Mouse (Mus musculus) hindbrain, postnatal 0 days (tissue): ENCODE data around the gene Pdzk1ip1. TPM values are rescaled to one million over a fixed set of nuclear protein-coding genes. Genes with fewer than 3 reads are reported as not detected.

Experiments
- ATAC-seq: fragments of 200-750 bp; cut with Nextera tagmentation; 2 replicates; pipeline ENCODE4 v1.8.0; 2017; ENCODE audit warnings: mild to moderate bottlenecking, moderate TSS enrichment, moderate library complexity
- DNase-seq: peaks from one replicate; pipeline ENCODE4 v3.0.0-alpha.2; 2015; ENCODE audit warnings: low spot score
- H3K27ac ChIP-seq: fragments of 300-500 bp; sonication (generic); 2 replicates; pipeline ENCODE4 v1.5.1; 2014; ENCODE audit warnings: mild to moderate bottlenecking
- H3K27me3 ChIP-seq: fragments of 300-500 bp; sonication (generic); 2 replicates; pipeline ENCODE4 v1.6.1; 2014; ENCODE audit warnings: low read length, mixed read lengths; ENCODE audit not compliant: insufficient read depth
- H3K36me3 ChIP-seq: fragments of 300-500 bp; sonication (generic); 2 replicates; pipeline ENCODE4 v1.6.1; 2014; ENCODE audit warnings: low read length, mixed read lengths; ENCODE audit not compliant: insufficient read depth
- H3K4me1 ChIP-seq: fragments of 300-500 bp; sonication (generic); 2 replicates; pipeline ENCODE4 v1.6.1; 2014; ENCODE audit warnings: antibody characterized with exemption, low read length, mixed read lengths; ENCODE audit not compliant: insufficient read depth
- H3K4me2 ChIP-seq: fragments of 300-500 bp; sonication (generic); 2 replicates; pipeline ENCODE4 v1.6.1; 2014; ENCODE audit warnings: low read depth, mild to moderate bottlenecking, low read length, moderate library complexity, mixed read lengths
- H3K4me3 ChIP-seq: fragments of 300-500 bp; sonication (generic); 2 replicates; pipeline ENCODE4 v1.5.1; 2014; ENCODE audit warnings: low read length
- H3K9ac ChIP-seq: fragments of 300-500 bp; sonication (generic); replicated peaks from 2 replicates; pipeline ENCODE4 v1.6.1; 2014; ENCODE audit warnings: mild to moderate bottlenecking, low read length, moderate library complexity, mixed read lengths
- H3K9me3 ChIP-seq: fragments of 300-500 bp; sonication (generic); 2 replicates; pipeline ENCODE4 v1.6.1; 2016; ENCODE audit warnings: low read length, mixed read lengths
- CTCF ChIP-seq: IDR thresholded peaks from 2 replicates; pipeline ENCODE4 v1.5.1; 2016; ENCODE audit warnings: antibody characterized with exemption, control low read depth, low read depth
- WGBS: fragments of 180-500 bp; shearing (Covaris S2); extraction: QIAGEN DNeasy Blood & Tissue Kit; methylation state at CpG from one replicate; pipeline ENCODE4 v1.1.7; 2014; 5-methylcytosine and 5-hydroxymethylcytosine counted together
- polyA plus RNA-seq: library from polyadenylated mRNA; unstranded; fragments of >200 nt; fragmentation: Nextera tagmentation; extraction: Ambion mirVana; gene quantifications from 2 replicates; pipeline ENCODE4 v1.2.1, GENCODE M21; 2015
- total RNA-seq: library from RNA; depleted of rRNA; stranded (reverse); fragments of >200 nt; gene quantifications from 2 replicates; pipeline ENCODE4 v1.2.3, GENCODE M21; 2014

Pdzk1ip1 gene
- total and polyA plus RNA-seq, 2 experiments from 2014 or later: 0.58 to 4.2 TPM

- DNase-seq (peak; percentile 72), ATAC-seq (peak; percentile 24)
- H3K27me3 ChIP-seq: peaks cover 12% of the 10 kb centered on the region
- peak; percentile 97 for TF ChIP-seq CTCF
- no peaks in the 10 kb centered on the region for H3K36me3 ChIP-seq
- no peak overlapping the region for H3K4me3 ChIP-seq
- H3K9me3 ChIP-seq: no peaks in the 10 kb centered on the region
- H3K27ac ChIP-seq: no peak overlapping the region
- no peak overlapping the region for H3K9ac ChIP-seq
- H3K4me1 ChIP-seq: no peaks in the 10 kb centered on the region
- WGBS: 26% methylated on average over 6 of the region's 6 CpGs
- no peak overlapping the region for H3K4me2 ChIP-seq
Observed at GRCm38 (mm10) chr4:115085522-115086095, 2.9 kb upstream of the Pdzk1ip1 start.

DNA sequence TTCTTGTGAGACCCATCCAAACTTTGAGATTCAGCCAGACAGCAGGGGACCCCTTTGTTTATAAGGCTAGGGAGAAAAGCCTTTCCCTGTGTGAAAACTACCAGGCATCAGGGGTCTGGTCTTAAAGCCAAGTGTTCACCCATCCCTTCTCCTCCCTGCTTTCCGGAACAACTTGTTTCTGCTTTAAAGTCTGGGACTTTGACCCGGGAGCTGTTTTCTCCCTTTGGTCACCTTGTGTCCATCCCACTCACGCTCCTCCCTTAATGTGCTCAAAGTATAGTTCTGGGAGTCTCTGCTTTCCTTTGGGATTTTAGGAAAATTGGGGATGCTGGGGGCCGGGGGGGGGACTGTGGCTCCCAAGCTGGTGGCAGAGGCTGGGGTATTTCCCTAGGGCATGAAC, 2.3 kb upstream of the Pdzk1ip1 start:
- WGBS: 68% methylated on average over 4 of the region's 4 CpGs
- H3K27me3 ChIP-seq: peaks cover 12% of the 10 kb centered on the region

GRCm38 (mm10) chr4:115086763-115087415, 1.6 kb upstream of the Pdzk1ip1 start:
- 56% methylated on average over 3 of the region's 3 CpGs for WGBS
- peaks cover 12% of the 10 kb centered on the region for H3K27me3 ChIP-seq
- H3K9ac ChIP-seq: no peak overlapping the region
- no peak overlapping the region for H3K27ac ChIP-seq
- H3K4me3 ChIP-seq: no peak overlapping the region
- DNase-seq (no peak), ATAC-seq (no peak)
- TF ChIP-seq CTCF: no peak
- no peak overlapping the region for H3K4me2 ChIP-seq
- H3K36me3 ChIP-seq: no peaks in the 10 kb centered on the region
- no peaks in the 10 kb centered on the region for H3K9me3 ChIP-seq
- no peaks in the 10 kb centered on the region for H3K4me1 ChIP-seq

More for the DNA sequence above, 2.3 kb upstream of the Pdzk1ip1 start:
- Histone ChIP-seq H3K4me2 (no peak overlapping the region), H3K4me1 (no peaks in the 10 kb centered on the region), H3K27ac (no peak overlapping the region), H3K9ac (no peak overlapping the region), H3K4me3 (no peak overlapping the region), H3K36me3 (no peaks in the 10 kb centered on the region), H3K9me3 (no peaks in the 10 kb centered on the region)
- no peak for DNase-seq
- no peak for ATAC-seq
- TF ChIP-seq CTCF: no peak

DNA sequence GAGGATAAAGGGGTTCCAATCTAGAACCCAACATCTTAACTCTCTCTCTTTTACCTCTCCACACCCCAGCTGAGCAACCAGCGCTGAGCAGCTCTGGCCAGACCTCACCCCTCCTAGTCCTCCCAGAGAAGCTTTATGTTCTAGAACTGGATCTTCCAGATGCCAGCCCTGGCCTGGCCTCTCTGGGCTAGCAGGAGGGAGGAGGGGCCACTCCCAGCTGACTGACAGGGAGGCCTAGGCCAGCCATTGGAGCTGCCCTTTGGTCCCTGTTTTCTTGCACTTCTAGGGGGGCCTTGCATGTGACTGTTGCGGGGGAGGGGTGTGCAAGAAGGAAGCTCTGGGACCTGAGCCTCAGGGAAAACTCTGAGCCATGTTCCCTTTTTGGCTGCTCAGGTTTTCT, 2.1 kb downstream of the Pdzk1ip1 start:
- Histone ChIP-seq H3K36me3 (no peaks in the 10 kb centered on the region), H3K27ac (no peak overlapping the region), H3K27me3 (peaks cover 21% of the 10 kb centered on the region), H3K4me1 (no peaks in the 10 kb centered on the region), H3K9ac (no peak overlapping the region), H3K4me3 (no peak overlapping the region), H3K9me3 (no peaks in the 10 kb centered on the region), H3K4me2 (no peak overlapping the region)
- WGBS: 67% methylated on average over 2 of the region's 2 CpGs
- no peak for TF ChIP-seq CTCF
- DNase-seq (no peak), ATAC-seq (no peak)

DNA sequence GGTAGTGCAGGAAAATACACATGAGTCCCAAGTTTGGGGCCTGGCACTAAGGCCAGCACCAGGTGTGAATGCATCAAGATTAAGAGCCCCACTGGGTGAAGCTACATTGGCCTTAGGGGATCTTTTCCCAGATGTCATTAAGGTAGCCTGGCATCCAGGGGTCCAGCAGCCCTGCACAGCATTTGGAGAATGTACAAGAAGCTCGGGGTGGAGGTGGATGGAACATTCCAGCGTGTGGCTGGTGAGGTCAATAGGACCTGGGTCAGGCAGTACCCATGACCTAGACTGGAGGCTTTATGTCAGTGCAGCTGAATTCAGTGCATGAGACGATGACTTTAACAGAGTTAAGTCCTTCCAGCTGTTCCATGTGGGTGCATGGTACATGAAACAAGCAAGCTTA, 3.3 kb downstream of the Pdzk1ip1 start:
- H3K4me3 ChIP-seq: no peak overlapping the region
- peaks cover 4% of the 10 kb centered on the region; the same call in 1 of the 2 replicates for H3K4me1 ChIP-seq
- 83% methylated on average over 3 of the region's 3 CpGs for WGBS
- ATAC-seq (no peak), DNase-seq (no peak)
- no peak for TF ChIP-seq CTCF
- H3K27ac ChIP-seq: no peak overlapping the region
- no peaks in the 10 kb centered on the region for H3K9me3 ChIP-seq
- no peaks in the 10 kb centered on the region for H3K36me3 ChIP-seq
- H3K27me3 ChIP-seq: peaks cover 21% of the 10 kb centered on the region
- H3K9ac ChIP-seq: no peak overlapping the region
- H3K4me2 ChIP-seq: no peak overlapping the region

- no peak for TF ChIP-seq CTCF
Observed at GRCm38 (mm10) chr4:115093331-115093864, 4.9 kb downstream of the Pdzk1ip1 start.

GRCm38 (mm10) chr4:115094056-115094455, 5.5 kb downstream of the Pdzk1ip1 start:
- no peak overlapping the region for H3K27ac ChIP-seq
- H3K4me2 ChIP-seq: no peak overlapping the region
- no peaks in the 10 kb centered on the region for H3K36me3 ChIP-seq
- peaks cover 4% of the 10 kb centered on the region; the same call in 1 of the 2 replicates for H3K4me1 ChIP-seq
- no peak overlapping the region for H3K9ac ChIP-seq
- no peak for ATAC-seq
- no peak overlapping the region for H3K4me3 ChIP-seq
- TF ChIP-seq CTCF: no peak
- DNase-seq: no peak
- peaks cover 13% of the 10 kb centered on the region for H3K27me3 ChIP-seq
- 75% methylated on average over 2 of the region's 2 CpGs for WGBS
- H3K9me3 ChIP-seq: no peaks in the 10 kb centered on the region

More at GRCm38 (mm10) chr4:115093331-115093864, 4.9 kb downstream of the Pdzk1ip1 start:
- H3K27me3 ChIP-seq: peaks cover 18% of the 10 kb centered on the region
- no peak overlapping the region for H3K4me2 ChIP-seq
- H3K9me3 ChIP-seq: no peaks in the 10 kb centered on the region
- H3K27ac ChIP-seq: no peak overlapping the region
- 75% methylated on average over 4 of the region's 4 CpGs for WGBS
- H3K4me3 ChIP-seq: no peak overlapping the region
- DNase-seq (no peak), ATAC-seq (no peak)
- no peak overlapping the region for H3K9ac ChIP-seq
- peaks cover 4% of the 10 kb centered on the region; the same call in 1 of the 2 replicates for H3K4me1 ChIP-seq
- no peaks in the 10 kb centered on the region for H3K36me3 ChIP-seq
